24 mouse cellular contexts compared by ENCODE assay signal in the genomic region with DNA sequence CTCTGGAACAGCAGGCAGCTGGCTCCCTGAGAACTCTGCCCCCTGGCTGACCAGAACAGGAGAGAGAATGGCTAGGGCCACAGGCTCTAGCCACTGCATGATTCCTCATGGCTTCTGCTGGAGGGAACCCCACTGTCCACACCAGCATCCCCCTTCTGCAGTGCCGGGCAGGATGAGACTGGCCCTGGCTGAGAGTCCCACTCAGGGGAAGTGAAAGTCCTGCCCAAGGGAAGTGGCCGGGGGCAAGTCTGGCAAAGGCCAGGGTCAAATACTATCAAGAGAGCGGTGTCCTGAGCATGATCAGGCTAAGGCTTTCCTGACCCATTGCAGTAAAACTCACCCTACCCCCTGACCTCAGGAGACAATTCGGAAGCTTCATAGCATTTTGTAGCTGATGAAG. TPM values are rescaled to one million over a fixed set of nuclear protein-coding genes. Genes with fewer than 3 reads are reported as not detected.
DNase-seq lines count a peak whose midpoint lies in the region; ATAC-seq and TF ChIP-seq lines count a peak whose summit lies in the region.
"Had no signal": no experiment of that assay in that cellular context is flagged by ENCODE, and none has a peak within 500 bp of the region (broad histone marks: within the 10 kb centered on the region; RNA-seq: fewer than 3 reads in every experiment).

No protein-coding gene starts in this region.

- no peak; the same call in 1 of the 2 replicates for ATAC-seq in liver, embryonic 12.5 days
- ATAC-seq: hindbrain, embryonic 16.5 days; midbrain, embryonic 15.5 days had no signal

- WGBS in liver, adult 2 months = 74% methylated on average over 4 of the region's 4 CpGs
- 64% methylated on average over 4 of the region's 4 CpGs for WGBS in liver, embryonic 12.5 days (ENCODE audit: insufficient replicate concordance)

- H3K36me3 ChIP-seq in liver, adult 2 months (ENCODE audit: control insufficient read depth, insufficient read depth, low read length) = no peaks in the 10 kb centered on the region
- no peaks in the 10 kb centered on the region for H3K36me3 ChIP-seq in liver, embryonic 12.5 days
- H3K36me3 ChIP-seq: heart, embryonic 13.5 days; midbrain, embryonic 15.5 days had no signal

- H3K79me2 ChIP-seq in liver, adult 2 months (ENCODE audit: control insufficient read depth, insufficient read depth, low read length) = no peaks in the 10 kb centered on the region; the same call in 1 of the 2 replicates

- DNase-seq in gastrocnemius, adult 2 months = peak; percentile 41
- DNase-seq in gastrocnemius, postnatal 14 days = no peak
- DNase-seq in liver, adult 2 months (ENCODE audit: extremely low read depth, low read depth, low spot score) = no peak
- peak; percentile 61 to 64 for DNase-seq in right cerebral cortex, postnatal 10 days (ENCODE audit: low spot score in 2 of 2)
- DNase-seq in right cerebral cortex, adult 2 months (ENCODE audit: low spot score in 2 of 2) = no peak
- DNase-seq in monocyte, adult 2 months (ENCODE audit: low read depth in 1 of 2, low spot score in 2 of 2) = peak; percentile 38 to 53
- no peak for DNase-seq in thymus, adult 18-20 months
- DNase-seq: adrenal gland, adult 8-10 months; cerebellum, adult 11 months; cerebellum, postnatal 10 days; heart, postnatal 36 days; kidney, adult 11 months; lung, postnatal 10 days; thymus, postnatal 36 days had no signal

- no peak for TF ChIP-seq CTCF in gastrocnemius, adult 2 months (IDR thresholded peaks at IDR 0.05)
- no peak for TF ChIP-seq CTCF in liver, adult 2 months (IDR thresholded peaks at IDR 0.05; ENCODE audit: low read depth, low read length)

- intact Hi-C loops in gastrocnemius, adult 2 months (cut with DNase I) = no loop called here
- intact Hi-C loops in gastrocnemius, postnatal 14 days (cut with DNase I; ENCODE audit: low total_unique reads) = no loop called here

- H3K27me3 ChIP-seq in liver, adult 2 months (ENCODE audit: control insufficient read depth, insufficient read depth, low read length) = no peaks in the 10 kb centered on the region
- H3K27me3 ChIP-seq in liver, embryonic 12.5 days (replicated peaks) = peaks cover 52% of the 10 kb centered on the region
- H3K27me3 ChIP-seq: heart, embryonic 13.5 days; midbrain, embryonic 15.5 days had no signal

- peaks cover 34% of the 10 kb centered on the region for H3K4me1 ChIP-seq in liver, adult 2 months (ENCODE audit: control insufficient read depth, insufficient read depth, low read length)
- peaks cover 32% of the 10 kb centered on the region for H3K4me1 ChIP-seq in liver, embryonic 12.5 days

- TF ChIP-seq POLR2A in liver, adult 2 months (IDR thresholded peaks at IDR 0.05; ENCODE audit: extremely low read depth, insufficient read depth, low read length) = no peak

- H3K4me2 ChIP-seq in liver, embryonic 12.5 days = no peak overlapping the region
- H3K4me2 ChIP-seq: heart, embryonic 13.5 days; midbrain, embryonic 15.5 days had no signal

- no peak overlapping the region for H3K27ac ChIP-seq in gastrocnemius, adult 2 months
- peak overlapping the region; percentile 42; the same call in 1 of the 2 replicates for H3K27ac ChIP-seq in liver, adult 2 months (replicated peaks; ENCODE audit: insufficient read depth, low read depth, low read length)
- no peak overlapping the region for H3K27ac ChIP-seq in liver, embryonic 12.5 days
- H3K27ac ChIP-seq: heart, embryonic 13.5 days; left cerebral cortex, adult 2 months; liver, embryonic 14.5 days; midbrain, embryonic 15.5 days had no signal

- H3K9me3 ChIP-seq in liver, embryonic 12.5 days (replicated peaks) = no peaks in the 10 kb centered on the region
- H3K9me3 ChIP-seq: heart, embryonic 13.5 days; midbrain, embryonic 15.5 days had no signal

- H3K4me3 ChIP-seq in gastrocnemius, adult 2 months = no peak overlapping the region
- no peak overlapping the region for H3K4me3 ChIP-seq in liver, adult 2 months (ENCODE audit: insufficient read depth, low read depth, low read length)
- H3K4me3 ChIP-seq in liver, embryonic 12.5 days = no peak overlapping the region
- H3K4me3 ChIP-seq: heart, embryonic 13.5 days; left cerebral cortex, adult 2 months; midbrain, embryonic 15.5 days had no signal

- H3K9ac ChIP-seq in liver, adult 2 months (ENCODE audit: low read depth, low read length) = no peak overlapping the region
- no peak overlapping the region for H3K9ac ChIP-seq in liver, embryonic 12.5 days
- H3K9ac ChIP-seq: heart, embryonic 13.5 days; liver, embryonic 14.5 days; midbrain, embryonic 15.5 days had no signal

RNA-seq across cellular contexts. Expression of gene Chd9, which starts 44.9 kb away (rescaled TPM):
- 10 to 100 TPM; 47.2 to 49.5 TPM for total RNA-seq in gastrocnemius, adult 2 months (2021)
- 10 to 100 TPM; 41.1 to 76.7 TPM for total RNA-seq in gastrocnemius, postnatal 14 days (2021)
- total RNA-seq in liver, adult 2 months (2014; rRNA removed) = 42.3 and 63.2 TPM in 2 replicates
- 51.6 and 88.2 TPM in 2 replicates for polyA plus RNA-seq in liver, adult 2 months (2012; rRNA removed)
- polyA plus RNA-seq in liver, embryonic 12.5 days (2016; fragmentation: Nextera tagmentation; extraction: Ambion mirVana) = 15.2 and 15.7 TPM in 2 replicates

RNA-seq across cellular contexts. Expression of gene Gm19935, which starts 55.9 kb away (rescaled TPM):
- total RNA-seq in gastrocnemius, adult 2 months (2021) = not detected
- not detected for total RNA-seq in gastrocnemius, postnatal 14 days (2021)
- 0.09 TPM in 1 of 2 replicates, not detected in the other for total RNA-seq in liver, adult 2 months (2014; rRNA removed)
- not detected in 2 replicates for polyA plus RNA-seq in liver, adult 2 months (2012; rRNA removed)
- polyA plus RNA-seq in liver, embryonic 12.5 days (2016; fragmentation: Nextera tagmentation; extraction: Ambion mirVana) = not detected in 2 replicates
- total RNA-seq: gastrocnemius, adult 18-20 months; heart, postnatal 36 days had no signal
- polyA plus RNA-seq: heart, embryonic 13.5 days; kidney, embryonic 16.5 days; limb, embryonic 11.5 days; liver, embryonic 14.5 days; small intestine, adult 2 months had no signal

Comparison
In these comparisons a context has a peak if more than half of its experiments do, and no peak if none do; other contexts are left out.
1. DNase-seq: peak in gastrocnemius, adult 2 months (single experiment), right cerebral cortex, postnatal 10 days (2 of 2) and monocyte, adult 2 months (2 of 2); none in gastrocnemius, postnatal 14 days (single experiment), liver, adult 2 months (single experiment), right cerebral cortex, adult 2 months (0 of 2) and thymus, adult 18-20 months (0 of 2).